Mouse (Mus musculus) gastrocnemius, adult 2 months (tissue): ENCODE results near the gene Eipr1. TPM values are rescaled to one million over a fixed set of nuclear protein-coding genes. Genes with fewer than 3 reads are reported as not detected.
"Not testable (repeated sequence)": the region's sequence is repeated elsewhere in the genome, so short reads cannot be mapped to it uniquely, and the experiment has no call there.

Source experiments
- DNase-seq: peaks from one replicate; pipeline ENCODE4 v3.0.0; 2022
- H3K27ac ChIP-seq: fragments of 200-600 bp; 2 replicates; pipeline ENCODE4 v1.8.1; 2022; ENCODE audit warnings: mild to moderate bottlenecking
- H3K4me3 ChIP-seq: fragments of 200-600 bp; 2 replicates; pipeline ENCODE4 v1.8.1; 2022; ENCODE audit warnings: mild to moderate bottlenecking, moderate library complexity
- CTCF ChIP-seq: fragments of 200-600 bp; IDR thresholded peaks from 2 replicates; pipeline ENCODE4 v1.8.1; 2022; ENCODE audit warnings: antibody characterized with exemption, mild to moderate bottlenecking, moderate library complexity
- intact Hi-C: fragments of 180-260 bp; cut with DNase I; formaldehyde crosslinking; loops from one replicate; pipeline ENCODE4 v1.15.1; 2025
- long read RNA-seq, 2 experiments: library from polyadenylated mRNA; stranded (forward); transcript quantifications; one replicate each; pipeline ENCODE4 v2.0.0; 2021
- total RNA-seq, 2 experiments: library from RNA; stranded (reverse); gene quantifications; 2 replicates each; pipeline ENCODE4 v1.2.3; 2021

The Eipr1 gene
- 1 to 10 TPM; 6.5 to 7.2 TPM for total RNA-seq
- long read RNA-seq, experiment 1, full-length matches to known transcripts = 15 of 21 reads
- long read RNA-seq, experiment 1, partial matches to known transcripts = 1 of 21 reads
- long read RNA-seq, experiment 1, other reads (novel, unspliced or antisense) = 5 of 21 reads
- long read RNA-seq, experiment 2, full-length matches to known transcripts = 13 of 14 reads
- long read RNA-seq, experiment 2, partial matches to known transcripts = 0 of 14 reads
- long read RNA-seq, experiment 2, other reads (novel, unspliced or antisense) = 1 of 14 reads

- TF ChIP-seq CTCF = no peak
- Histone ChIP-seq H3K27ac (peak within 1 kb of the TSS; percentile 92), H3K4me3 (peak within 1 kb of the TSS; percentile 94)
- intact Hi-C loops = loop anchor here (5.0 kb wide), 2 partner anchors 49 to 114 kb away; partner anchors contain the start of gene Rps7
- peak; percentile 90 for DNase-seq
These were observed at the start of gene Eipr1 for GRCm38 (mm10) chr12:28751508-28752263. Gene Eipr1 (plus strand): TSS chr12:28751803.

- Histone ChIP-seq H3K27ac (no peak overlapping the region), H3K4me3 (no peak overlapping the region)
- intact Hi-C loops = loop anchor here (5.0 kb wide), 1 partner anchor 48 kb away; the partner anchor contains the start of genes Eipr1 and Trappc12
- no peak for DNase-seq
- 0 out of 2 replicates have a peak, but pooled peaks have one; percentile 3 for TF ChIP-seq CTCF
These were observed 47.2 kb upstream of the Eipr1 start for GRCm38 (mm10) chr12:28704381-28704780.

GRCm38 (mm10) chr12:28705204-28705603 lies 46.4 kb upstream of the Eipr1 start:
- no peak for DNase-seq
- Histone ChIP-seq H3K4me3 (no peak overlapping the region), H3K27ac (0 out of 2 replicates have a peak overlapping the region, but pooled peaks have one; percentile 3)
- no peak for TF ChIP-seq CTCF
- intact Hi-C loops = no loop called here

- intact Hi-C loops = no loop called here
These were observed 43.4 kb upstream of the Eipr1 start for GRCm38 (mm10) chr12:28708154-28708553.

GRCm38 (mm10) chr12:28710566-28711185 lies 40.9 kb upstream of the Eipr1 start:
- TF ChIP-seq CTCF = no peak
- intact Hi-C loops = no loop called here
- Histone ChIP-seq H3K4me3 (no peak overlapping the region), H3K27ac (no peak overlapping the region)
- no peak for DNase-seq

More at GRCm38 (mm10) chr12:28708154-28708553, 43.4 kb upstream of the Eipr1 start:
- DNase-seq = no peak
- Histone ChIP-seq H3K27ac (no peak overlapping the region), H3K4me3 (no peak overlapping the region)
- no peak for TF ChIP-seq CTCF

- Histone ChIP-seq H3K27ac (no peak overlapping the region), H3K4me3 (no peak overlapping the region)
- DNase-seq = no peak
- intact Hi-C loops = no loop called here
- TF ChIP-seq CTCF = no peak
These were observed 36.6 kb upstream of the Eipr1 start for GRCm38 (mm10) chr12:28714822-28715632.

- intact Hi-C loops = no loop called here
- H3K4me3 ChIP-seq = no peak overlapping the region
- no peak overlapping the region for H3K27ac ChIP-seq
- no peak for TF ChIP-seq CTCF
- DNase-seq = no peak
These were observed 34.5 kb upstream of the Eipr1 start for GRCm38 (mm10) chr12:28717066-28717465.

GRCm38 (mm10) chr12:28718106-28718505 lies 33.5 kb upstream of the Eipr1 start:
- no peak for DNase-seq
- TF ChIP-seq CTCF = no peak
- intact Hi-C loops = no loop called here
- H3K27ac ChIP-seq = no peak overlapping the region
- no peak overlapping the region for H3K4me3 ChIP-seq

- no peak for TF ChIP-seq CTCF
- no peak for DNase-seq
- Histone ChIP-seq H3K4me3 (no peak overlapping the region), H3K27ac (no peak overlapping the region)
- intact Hi-C loops = no loop called here
These were observed 27.2 kb upstream of the Eipr1 start for GRCm38 (mm10) chr12:28724366-28724765.

- intact Hi-C loops = no loop called here
- Histone ChIP-seq H3K27ac (no peak overlapping the region), H3K4me3 (no peak overlapping the region)
- TF ChIP-seq CTCF = no peak
- no peak for DNase-seq
These were observed 25.4 kb upstream of the Eipr1 start for GRCm38 (mm10) chr12:28726204-28726603.

GRCm38 (mm10) chr12:28727061-28727460 lies 24.5 kb upstream of the Eipr1 start:
- intact Hi-C loops = no loop called here
- DNase-seq = no peak
- Histone ChIP-seq H3K27ac (no peak overlapping the region), H3K4me3 (no peak overlapping the region)
- no peak for TF ChIP-seq CTCF

GRCm38 (mm10) chr12:28732631-28733030 lies 19.0 kb upstream of the Eipr1 start:
- TF ChIP-seq CTCF = no peak
- Histone ChIP-seq H3K27ac (no peak overlapping the region), H3K4me3 (no peak overlapping the region)
- no peak for DNase-seq
- intact Hi-C loops = no loop called here

- intact Hi-C loops, DNase-seq, H3K27ac ChIP-seq, H3K4me3 ChIP-seq: not testable (repeated sequence)
These were observed 17.9 kb upstream of the Eipr1 start for GRCm38 (mm10) chr12:28733520-28734245.
